Mouse (Mus musculus): ENCODE measurements around the gene Defb25. TPM values are rescaled to one million over a fixed set of nuclear protein-coding genes. Genes with fewer than 3 reads are reported as not detected.

The Defb25 gene
- total RNA-seq, 2 experiments from 2014 or later: 2.2 TPM; not detected in 1

DNA sequence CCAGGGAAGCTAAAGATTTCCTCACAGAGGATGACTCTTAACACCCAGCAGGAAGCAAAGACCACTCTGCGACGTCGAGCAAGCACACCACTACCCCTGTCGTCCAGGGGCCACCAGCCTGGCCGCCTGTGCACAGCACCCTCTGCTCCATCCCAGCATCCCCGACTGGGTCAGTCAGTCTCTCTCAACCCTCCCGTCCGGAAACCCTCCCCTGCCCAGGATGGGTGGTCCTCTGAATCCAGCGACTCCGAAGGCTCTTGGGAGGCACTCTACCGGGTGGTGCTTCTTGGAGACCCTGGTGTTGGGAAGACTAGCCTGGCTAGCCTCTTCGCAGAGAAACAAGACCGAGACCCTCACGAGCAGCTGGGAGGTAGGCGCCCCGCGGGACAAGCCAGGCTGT lies 5.2 kb upstream of the Defb25 start:
- no peak for DNase-seq

DNA sequence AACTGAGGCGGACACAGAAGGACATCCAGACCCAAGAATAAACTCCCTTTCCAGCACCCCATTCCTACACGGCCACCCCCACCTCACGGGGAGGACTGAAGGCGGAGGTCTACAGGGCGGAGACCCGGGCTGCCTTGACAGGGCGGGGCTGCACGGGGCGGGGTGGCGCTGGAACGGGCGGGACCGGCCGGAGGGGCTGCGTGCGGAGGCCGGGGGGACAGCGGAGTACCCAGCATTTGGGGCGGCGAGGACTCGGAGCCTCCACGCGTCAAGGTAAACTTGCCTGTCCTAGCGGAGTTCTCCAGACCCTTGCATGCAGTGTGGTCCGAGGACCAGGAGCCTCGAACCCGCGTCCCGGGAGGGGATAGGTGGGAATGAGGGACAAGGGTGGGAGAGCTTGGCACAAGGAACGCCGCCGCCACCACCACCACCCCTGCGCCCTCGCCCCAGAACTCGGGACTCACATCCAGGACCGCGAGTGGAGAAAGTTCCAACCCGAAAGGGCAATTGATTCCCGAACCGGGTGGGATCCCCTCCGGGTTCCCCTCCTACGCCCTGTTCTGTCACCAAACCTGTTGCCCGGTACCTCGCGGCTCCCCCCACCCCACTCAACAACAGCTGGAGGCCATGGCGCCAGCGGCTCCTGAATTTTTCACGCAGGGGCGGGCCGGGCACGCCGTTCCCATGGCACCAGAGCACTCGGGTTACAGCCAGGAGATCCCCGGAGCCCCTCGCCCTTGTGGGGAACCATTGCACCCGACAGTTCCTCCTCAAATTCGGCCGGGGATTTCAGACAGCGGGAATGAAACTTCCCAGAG lies 4.1 kb upstream of the Defb25 start, which contains the start of gene Rem1:
TSS of gene Rem1 (plus strand) at position 178 of the 818 bp plus-strand sequence.
- peak; percentile 49 to 70 for DNase-seq

DNA sequence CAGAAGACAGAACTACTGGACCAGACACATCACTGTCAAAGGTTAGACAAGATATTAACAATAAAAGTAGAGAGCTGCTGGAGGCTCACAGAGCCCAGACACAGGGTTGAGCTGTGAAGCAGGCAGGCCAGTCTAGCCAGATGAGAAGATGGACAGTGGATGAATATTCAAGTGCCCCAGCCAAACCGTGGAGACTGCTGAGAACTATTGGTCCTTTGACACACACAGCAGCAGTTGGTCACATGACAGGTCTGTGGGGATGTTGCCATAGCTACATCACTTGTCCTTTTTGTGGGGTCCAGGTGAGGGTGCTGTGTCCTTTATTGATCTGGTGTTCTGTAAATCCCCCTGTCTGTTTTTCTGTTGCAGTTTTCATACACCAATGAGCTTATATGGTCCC lies 2.4 kb upstream of the Defb25 start:
- DNase-seq: no peak

DNA sequence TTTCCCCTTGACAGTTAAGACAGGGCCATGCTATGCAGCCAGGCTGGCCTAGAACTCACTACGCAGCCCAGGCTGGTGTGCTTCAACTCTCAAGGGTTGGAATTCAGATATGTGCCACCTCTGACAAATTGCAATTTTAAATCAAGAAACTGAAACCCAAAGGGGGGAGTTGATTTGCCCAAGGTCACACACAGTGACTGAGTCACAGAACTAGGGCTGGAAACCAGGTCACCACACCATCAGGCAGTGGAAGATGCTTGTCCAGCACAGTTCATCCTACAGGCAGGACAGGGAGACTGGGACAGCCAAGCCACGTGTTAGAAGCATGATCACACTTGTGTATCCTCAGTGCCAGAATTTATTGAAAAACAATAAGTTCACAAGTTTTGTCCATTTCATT lies 1.7 kb upstream of the Defb25 start:
- peak; percentile 56 to 58 for DNase-seq

DNA sequence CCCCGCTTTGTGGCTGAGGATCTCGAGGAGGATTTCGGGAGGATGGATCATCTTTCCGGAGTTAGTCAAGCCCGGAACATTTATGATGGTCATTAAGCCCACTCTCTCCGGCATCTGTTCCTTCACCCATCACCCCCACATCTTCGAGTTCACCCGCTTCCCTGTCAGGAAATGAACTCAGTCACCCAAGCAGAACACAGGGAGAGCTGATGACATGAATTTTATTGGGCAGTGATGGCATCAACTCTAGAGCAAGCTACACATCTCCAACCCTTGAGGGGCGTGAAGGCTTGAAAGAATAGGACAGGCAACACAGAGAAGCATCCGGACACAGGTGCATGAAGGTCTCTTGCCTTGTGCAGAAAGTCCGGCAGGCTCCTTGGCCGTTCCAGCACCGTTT lies 702 bp downstream of the Defb25 start:
- no peak for DNase-seq

DNA sequence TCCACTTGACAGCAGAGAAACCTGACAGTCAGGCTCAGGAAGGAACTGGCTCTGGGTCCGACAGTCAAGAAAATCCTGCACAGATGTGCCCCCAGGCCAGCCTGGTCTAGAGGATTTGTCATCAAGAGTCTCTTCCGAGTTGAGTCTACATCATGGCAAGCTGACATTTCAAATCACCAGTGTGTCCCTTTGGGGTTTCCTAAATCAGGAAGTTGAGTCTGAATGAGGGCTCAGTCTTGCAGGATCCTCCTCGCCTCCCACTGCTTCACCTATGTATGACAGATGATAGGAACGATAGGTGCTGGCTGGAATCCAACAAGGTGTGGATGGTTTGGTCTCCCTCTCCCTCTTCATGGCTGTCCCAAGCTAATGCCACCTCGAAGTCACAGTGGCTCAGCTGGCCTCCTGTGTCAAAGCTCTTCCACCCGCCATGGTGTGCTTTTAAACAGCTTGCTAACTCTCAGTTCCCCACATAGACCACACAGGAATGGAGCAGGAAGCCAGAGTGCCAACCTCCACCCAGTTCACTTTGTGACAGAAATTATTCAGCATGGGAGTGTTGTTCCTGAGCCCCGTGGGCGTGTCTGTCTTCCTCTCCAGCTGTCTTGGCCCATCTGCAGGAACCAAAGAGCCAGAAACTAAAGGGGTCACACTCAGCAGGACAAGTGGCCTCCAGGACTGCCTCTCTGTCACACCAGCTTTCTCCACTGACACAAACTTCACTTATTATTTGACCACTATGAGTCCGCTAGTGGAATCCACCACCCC lies 2.3 kb downstream of the Defb25 start:
- no peak for DNase-seq

DNA sequence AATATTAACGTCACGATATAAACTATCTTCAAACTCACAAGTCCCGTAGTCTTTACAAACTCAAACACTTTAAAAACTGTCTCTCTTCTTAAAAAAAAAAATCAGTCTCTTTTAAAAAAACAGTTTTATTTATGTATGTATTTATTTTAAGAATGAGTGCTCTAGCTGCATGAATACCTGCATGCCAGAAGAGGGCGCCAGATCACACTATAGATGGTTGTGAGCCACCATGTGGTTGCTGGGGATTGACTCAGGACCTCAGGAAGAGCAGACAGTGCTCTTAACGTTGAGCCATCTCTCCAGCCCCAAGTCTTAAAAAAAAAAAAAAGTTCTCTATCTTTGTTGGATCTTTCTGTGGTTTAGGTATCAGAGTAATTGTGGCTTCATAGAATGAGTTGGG lies 5.5 kb downstream of the Defb25 start:
- no peak for DNase-seq

DNA sequence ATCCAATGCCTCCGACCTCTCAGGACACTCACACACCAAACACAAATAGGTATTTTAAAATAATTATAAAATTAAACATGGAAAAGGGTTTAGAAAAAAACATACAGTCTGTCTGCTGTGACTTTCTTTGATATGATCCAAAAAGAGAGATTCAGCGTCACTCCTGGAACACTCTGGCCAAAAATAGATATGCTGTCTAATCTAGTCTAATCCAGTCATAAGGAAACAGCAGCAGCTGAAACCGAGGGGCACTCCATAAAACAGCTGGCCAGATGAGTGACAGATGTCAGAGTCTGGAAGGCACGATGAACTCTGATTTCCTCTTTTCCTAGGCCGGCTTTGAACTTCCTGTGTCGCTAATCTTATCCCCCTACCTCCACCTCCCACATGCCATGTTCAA lies 6.4 kb downstream of the Defb25 start:
- DNase-seq: no peak

DNA sequence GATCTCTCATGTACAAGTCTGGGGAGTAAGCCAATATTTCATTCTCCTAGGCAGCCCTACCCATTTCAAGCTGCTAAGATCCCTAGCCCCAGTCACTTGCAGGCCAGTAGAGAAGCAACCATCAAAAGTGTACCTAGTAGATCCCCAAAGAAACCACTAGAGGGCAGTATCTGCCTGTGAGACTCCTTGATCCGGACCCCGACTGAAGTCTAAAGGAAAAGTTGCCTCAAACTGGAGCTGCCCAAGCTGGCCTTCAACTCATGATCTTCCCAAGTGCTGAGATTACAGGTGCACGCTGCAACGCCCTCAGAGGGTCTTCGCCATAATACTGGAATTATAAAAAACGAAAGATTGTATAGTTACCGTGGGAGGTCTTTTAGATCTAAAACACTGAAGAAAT lies 7.3 kb downstream of the Defb25 start:
- peak in 1 of 2 experiments; percentile 64 for DNase-seq

DNA sequence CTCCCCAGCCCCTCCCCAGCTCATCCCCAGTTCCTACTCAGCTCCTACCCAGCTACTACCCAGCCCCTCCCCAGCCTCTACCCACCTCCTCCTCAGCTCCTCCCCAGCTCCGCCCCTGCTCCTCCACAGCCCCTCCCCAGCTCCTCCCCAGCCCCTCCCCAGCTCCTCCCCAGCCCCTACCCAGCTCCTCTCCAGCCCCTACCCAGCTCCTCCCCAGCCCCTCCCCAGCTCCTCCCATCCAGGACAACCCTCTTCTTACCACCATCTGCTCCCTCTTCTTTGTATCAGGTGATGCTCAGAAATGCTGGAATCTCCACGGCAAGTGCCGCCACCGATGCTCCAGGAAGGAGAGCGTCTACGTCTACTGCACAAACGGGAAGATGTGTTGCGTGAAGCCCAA lies 10.7 kb downstream of the Defb25 start:
- DNase-seq: no peak

DNA sequence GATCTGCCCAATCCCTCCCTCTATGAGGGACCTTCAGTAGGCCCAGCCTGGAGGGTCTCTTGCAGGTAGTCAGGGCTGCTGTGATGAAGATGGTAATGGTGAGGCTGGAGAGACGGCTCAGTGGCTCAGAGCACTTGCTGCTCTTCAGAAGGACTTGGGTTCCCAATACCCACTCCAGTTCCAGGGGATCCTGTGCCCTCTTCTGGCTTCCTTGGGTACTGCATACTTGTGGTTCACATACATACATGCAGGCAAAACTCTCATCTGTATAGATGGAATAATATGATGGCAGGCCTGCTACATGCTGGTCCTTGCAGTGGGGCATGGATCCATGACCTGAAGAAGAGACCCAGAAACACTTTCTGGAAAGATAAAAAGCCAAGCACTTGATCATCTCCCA lies 14.1 kb downstream of the Defb25 start:
- no peak for DNase-seq

DNA sequence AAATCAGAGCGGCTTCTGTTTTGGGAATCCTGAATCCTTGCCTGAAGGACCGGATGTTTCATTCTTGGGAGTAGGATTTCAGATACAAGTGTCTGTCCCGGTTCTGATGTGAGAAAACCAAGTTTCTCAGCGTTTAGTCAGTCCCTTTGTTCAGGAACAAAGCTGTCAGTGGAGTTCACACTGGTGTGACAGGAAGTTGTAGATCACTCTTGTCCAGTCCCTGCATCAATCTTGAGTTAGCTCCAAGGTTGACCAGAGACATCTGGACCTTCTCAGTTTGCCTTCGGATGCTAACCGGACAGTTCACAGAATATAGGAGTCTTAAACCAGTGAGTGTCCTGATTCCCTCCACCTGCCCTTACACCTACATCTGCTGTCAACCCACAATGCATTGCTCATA lies 15.1 kb downstream of the Defb25 start:
- no peak for DNase-seq

DNA sequence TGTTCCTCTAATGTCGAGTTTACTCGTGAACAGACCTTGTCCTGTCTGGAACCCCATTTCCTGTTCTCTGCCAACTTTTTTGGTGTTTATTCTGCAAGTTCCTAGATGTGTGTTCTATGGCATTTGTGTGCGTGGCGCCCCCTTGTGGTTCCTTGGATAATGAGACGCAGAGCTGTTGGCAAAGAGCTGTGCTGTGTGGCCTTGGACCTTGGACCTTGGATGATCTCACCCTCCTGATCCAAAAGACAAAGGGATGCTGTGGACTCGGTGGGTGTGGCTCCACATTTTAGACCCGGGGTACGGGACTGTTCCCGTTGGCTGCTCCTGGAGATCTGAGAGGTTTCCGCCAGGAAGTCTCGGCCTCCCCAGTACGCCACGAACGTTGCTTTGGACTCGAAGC lies 18.8 kb downstream of the Defb25 start, which contains the start of gene Defb36:
TSS of gene Defb36 (plus strand) at position 271 of the 400 bp plus-strand sequence.
- DNase-seq: peak; percentile 76 to 86

DNA sequence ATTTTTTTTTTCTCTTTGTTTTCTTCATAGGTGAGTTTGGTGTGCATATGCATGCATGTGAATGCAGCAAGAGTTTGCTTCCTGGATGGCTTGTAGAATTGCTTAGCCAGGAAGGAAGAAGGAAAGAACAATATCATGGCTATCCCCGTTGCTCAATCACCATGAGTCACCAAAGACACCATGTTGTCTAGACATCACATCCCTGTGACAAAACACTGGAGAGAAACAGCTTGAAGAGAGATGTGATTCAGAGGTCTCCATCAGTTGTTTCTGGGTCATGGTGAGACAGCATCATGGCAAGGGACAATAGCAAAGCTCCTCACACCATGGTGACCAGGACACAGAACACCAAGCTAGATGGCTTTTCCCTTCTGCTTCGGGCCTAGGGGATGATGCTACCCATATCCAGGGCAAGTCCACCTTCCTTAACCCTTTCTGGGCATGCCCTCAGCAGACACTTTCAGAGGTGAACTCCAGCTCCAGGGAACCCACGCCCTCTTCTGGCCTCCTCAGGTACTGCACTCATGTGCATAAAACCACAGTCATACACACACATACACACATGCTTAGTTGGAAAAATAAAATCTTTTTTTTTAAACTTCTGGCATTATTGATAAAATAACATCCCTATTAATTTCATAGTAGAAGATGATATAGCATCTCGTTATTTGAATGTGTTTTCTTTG lies 21.4 kb downstream of the Defb25 start:
- DNase-seq: no peak

DNA sequence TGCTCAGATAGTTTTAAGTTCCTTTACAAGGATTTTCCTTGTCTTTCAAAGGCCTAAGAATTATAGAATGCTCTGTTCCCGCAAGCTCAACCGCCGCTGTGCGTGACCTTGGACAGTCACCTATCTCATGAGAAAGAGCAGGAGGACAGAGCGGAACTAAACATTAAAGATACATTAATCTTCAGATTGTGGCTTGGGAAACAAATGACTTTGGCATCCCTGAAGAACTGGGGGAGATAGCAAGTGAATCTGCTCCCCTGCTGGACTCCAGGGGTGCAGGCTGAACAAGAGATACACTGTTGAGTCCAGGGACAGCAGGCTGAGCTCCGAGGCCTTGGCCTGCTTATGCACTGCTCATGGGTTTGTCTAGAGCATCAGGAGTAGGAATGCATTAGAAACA lies 22.8 kb downstream of the Defb25 start:
- DNase-seq: peak; percentile 34 to 39

DNA sequence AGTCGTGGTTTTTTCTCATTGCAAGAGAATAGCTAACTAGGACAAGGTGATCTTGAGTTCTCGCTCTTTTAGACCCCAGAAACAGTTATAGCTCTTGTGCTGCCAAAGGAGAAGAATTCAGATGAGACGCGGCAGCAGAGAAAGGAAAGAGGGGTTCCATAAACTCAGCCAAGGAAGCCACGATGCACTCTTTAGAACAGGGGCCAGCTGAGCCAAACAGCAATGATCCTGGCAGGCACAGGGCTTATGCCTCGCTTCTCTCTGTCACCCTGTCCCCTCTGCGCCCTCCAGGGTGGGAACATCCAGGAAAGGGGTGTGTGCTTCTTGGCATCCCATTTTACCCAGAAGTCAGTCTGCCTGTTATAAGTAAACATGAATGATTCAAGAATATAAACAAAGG lies 23.6 kb downstream of the Defb25 start, which contains the start of gene Defb45:
TSS of gene Defb45 (minus strand) at position 101 of the 400 bp plus-strand sequence.
- DNase-seq: no peak

DNA sequence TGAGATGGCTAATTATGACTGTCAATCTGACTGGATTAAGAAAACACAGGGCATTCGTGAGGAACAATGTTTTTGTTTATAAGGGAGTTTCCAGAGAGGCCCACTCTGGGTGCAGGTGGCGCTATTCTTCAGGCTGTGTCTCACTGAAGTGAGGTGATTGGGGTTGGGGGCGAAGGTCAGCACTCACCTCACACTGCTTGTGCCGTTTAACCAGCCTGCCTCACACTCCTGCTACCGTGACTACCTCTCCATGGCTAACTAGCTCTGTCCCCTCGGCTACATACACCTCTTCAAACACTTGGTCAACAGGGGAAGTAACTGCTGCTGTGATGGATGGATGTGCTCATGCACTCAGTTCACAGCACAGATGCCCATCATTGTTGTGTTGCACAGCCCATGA lies 33.8 kb downstream of the Defb25 start:
- DNase-seq: no peak

DNA sequence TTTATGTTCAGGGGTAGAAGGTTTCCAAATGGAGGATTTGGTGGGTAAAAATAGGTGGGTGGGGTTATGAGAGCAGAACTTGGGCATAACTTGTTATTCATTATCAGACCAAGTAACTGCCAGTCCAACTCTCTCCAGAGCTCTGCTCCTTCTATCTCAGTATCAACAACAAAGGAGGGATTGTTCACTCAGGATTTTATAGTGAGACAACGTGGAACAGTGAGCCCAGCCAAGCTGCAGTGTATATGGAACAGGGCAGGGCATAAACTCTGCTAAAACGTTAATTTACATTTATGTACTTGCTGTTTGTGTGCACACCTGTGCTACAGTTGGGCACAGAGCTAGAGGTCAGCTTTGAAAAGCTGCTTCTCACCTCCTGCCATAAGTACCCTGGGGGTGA lies 34.4 kb downstream of the Defb25 start:
- no peak for DNase-seq

DNA sequence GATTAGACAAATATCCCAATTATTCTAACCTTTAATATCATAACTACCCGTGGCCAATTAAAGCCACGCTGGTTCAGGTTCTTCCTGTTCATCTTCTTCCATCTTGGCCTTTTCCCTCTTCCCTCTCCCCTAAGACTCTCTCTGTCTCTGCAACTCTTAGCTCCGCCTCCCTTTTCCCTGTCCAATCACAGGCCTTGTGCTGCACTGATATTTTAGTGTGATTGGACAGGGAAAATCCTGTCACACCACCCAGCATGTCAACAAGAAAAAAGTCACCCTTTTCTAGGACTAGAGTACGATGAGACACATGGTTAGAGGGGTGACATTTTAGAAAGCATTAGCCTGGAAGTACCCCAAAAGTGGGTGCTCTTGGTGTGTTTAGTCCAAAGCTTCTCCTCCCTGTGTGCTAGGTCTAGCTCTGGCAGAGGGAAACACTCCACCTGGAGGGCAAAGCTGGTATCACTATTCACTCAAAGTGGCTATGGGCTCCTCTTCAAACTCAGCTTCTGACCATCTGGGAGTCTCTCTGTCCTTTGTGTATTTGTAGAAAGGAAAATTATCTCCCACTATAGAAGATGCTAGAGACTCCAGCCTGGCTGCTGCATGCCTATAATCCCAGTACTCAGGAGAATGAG lies 35.8 kb downstream of the Defb25 start:
- peak in 1 of 2 experiments; percentile 57 for DNase-seq

DNA sequence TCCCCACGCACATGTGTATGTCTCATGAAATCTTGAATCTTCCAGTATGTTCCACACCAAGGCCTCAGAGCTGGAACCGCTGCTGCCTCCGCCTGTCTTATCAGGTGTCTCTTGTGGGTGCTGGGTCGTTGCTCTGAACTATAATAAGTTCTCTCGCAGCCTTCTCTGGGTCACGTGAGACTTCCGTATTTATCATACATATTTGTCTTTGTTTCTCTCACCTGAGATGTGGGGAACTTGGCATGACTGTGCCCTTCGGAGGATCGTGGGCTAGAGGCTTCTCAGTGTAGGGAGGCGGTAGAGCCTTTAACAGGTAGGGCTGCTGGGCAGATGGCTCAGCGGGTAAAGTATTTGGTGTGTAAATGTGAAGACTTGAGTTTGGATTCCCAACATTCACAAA lies 42.2 kb downstream of the Defb25 start:
- no peak for DNase-seq

DNA sequence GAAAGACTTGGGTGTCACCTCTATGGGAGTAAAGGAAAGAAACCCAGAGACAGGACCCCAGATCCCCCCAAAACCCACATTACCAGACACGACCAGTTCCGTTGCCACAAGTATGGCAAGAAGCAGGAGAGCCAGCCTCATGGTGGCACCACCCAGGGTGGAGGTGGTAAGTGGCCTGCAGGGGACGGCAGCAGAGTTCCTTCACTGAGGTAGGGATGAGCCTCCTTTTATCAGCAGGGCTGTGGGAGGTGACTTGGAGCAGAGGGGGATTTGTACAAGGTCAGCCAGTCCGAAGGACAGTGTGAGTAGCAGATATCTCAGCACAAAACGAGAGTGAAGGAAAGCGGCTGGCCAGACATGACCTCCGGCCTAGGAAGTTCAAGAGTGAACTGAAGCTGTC lies 42.7 kb downstream of the Defb25 start, which contains the start of gene Defb19:
TSS of gene Defb19 (minus strand) at position 206 of the 400 bp plus-strand sequence.
- peak in 1 of 2 experiments; percentile 18 for DNase-seq

DNA sequence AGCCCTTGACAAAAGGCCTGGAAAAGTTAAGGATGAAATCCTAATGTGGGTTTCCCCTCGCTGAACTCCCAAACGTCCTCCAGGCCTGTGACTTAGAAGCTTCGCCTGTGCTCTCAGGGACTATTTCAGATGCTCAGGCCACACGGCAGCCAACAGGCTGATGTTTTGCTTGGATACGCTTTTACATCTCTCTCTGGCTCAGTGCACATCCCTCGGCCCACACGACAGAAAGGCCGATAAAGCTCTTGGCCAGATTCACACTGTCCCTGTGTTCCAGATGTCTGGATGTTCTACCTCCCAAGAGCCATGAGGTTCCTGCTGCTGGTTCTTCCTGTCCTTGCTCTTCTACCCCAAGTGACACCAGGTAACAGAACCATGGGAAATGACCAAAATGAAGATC lies 49.4 kb downstream of the Defb25 start:
- no peak for DNase-seq

Data from adrenal gland, postnatal 36 days (tissue).